Mouse (Mus musculus) G1E-ER4 (cell line): ENCODE results near the gene Cyp2f2. TPM values are rescaled to one million over a fixed set of nuclear protein-coding genes. Genes with fewer than 3 reads are reported as not detected.

Experiments
- GATA1 ChIP-seq: IDR thresholded peaks from one replicate; pipeline ENCODE4 v1.8.0; 2012; ENCODE audit warnings: low read length, inconsistent platforms
- polyA plus RNA-seq: library from polyadenylated mRNA; stranded (reverse); fragments of >175 nt; gene quantifications from 2 replicates; pipeline ENCODE4 v1.2.3, GENCODE M21; 2012

Gene Cyp2f2
- polyA plus RNA-seq, result not detected in 2 replicates

DNA sequence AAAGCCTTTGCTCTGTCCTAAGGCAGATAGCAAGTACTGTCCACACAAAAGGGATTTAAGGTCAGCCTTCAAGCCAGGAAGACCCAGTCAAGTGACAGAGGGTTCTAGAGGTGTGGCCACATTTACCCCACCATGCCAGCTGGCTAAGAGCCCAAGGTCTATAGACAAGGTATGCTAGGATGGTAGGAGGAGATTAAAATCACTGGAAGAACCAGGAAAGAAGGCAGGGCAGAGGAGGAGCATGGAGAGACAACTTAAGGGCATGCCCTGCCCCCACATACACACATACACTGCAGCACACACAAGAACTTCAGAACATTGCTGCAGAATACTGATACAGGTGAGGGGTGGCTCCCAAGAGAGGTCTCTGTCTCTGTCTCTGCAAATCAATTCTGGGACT, at the start of gene Cyp2f2:
TSS of gene Cyp2f2 (plus strand) at position 234 of the 400 bp plus-strand sequence.
- TF ChIP-seq GATA1, result no peak

DNA sequence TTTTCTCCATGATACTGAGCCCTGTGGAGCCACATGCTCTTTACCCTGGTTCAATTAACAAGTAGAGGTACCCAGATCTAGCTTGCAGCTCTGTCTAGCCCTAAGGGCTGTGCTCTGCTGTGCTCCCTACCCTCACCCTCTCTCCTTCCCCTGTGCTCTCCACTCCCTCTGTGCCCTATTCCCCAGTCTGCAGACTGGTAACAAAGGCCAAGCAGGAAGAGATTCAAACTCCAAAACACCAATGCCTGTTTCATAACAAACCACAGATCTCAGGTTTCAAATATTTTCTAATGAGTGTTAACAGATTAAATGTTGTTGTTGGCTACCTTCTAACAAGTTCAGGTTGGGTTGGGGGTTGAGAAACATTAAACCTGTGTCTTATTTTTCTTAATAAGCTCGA, 41.1 kb upstream of the Cyp2f2 start:
- TF ChIP-seq GATA1, result no peak

DNA sequence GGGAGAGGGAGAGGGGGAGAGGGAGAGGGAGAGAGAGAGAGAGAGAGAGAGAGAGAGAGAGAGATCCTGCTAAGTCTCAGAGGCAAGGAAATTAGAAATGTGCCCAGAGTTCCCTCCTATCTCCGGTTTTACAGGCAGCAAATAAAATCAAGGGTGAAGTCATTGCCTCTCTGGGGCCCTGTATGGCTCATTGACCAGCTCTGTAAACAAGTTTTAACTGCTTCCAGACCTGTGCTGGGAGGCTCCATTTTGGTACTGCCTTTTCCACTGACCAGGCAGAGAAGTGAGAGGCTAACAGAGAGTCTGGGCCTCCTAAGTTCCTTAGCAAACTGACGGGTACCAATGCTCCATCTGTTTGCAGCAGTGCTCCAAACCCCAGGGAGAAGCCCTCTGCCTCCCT, 38.1 kb upstream of the Cyp2f2 start:
- no peak for TF ChIP-seq GATA1

- TF ChIP-seq GATA1, result no peak
Measured at GRCm38 (mm10) chr7:27091039-27091438, 28.7 kb upstream of the Cyp2f2 start.

GRCm38 (mm10) chr7:27092038-27092703, 27.5 kb upstream of the Cyp2f2 start:
- TF ChIP-seq GATA1, result no peak

DNA sequence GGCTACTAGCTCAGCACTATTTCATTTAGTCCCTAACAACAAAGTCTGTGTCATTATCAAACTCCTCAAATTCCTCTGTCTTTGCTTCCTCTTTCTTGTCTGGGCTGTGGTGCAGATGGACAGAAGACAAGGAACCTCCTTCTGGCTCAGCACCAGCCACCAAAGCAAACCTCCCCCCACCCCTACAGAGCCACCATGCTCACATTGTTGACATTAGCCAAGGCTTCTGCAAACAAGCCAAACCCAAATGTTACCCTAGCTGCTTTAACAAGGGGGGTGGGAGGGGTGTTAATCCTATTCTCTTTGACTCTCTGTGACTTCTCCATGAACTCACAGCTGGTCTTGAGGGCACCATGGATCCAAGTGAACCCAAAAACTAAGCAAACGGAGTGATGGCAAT, 26.8 kb upstream of the Cyp2f2 start:
- TF ChIP-seq GATA1, result no peak

GRCm38 (mm10) chr7:27104882-27105281, 14.8 kb upstream of the Cyp2f2 start:
- no peak for TF ChIP-seq GATA1

DNA sequence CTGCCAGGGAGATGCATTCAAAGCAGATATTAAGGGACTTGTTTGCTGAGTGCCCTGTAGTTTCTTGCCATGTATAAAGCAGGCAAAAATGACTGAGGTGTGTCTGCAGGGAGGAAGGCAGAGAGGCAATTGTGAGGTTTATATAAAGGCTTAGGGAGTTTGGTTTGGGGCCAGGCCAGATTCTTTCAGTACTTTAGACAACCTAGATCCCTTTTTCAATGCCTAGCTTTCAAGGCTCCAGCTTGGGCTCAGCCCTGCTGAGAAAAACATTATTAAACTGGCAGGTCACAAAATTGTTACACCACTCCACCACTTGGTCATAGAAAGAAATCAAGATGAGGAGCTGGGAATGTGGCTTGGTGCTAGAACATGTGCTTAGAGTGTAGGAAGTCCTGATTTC, 9.4 kb upstream of the Cyp2f2 start:
- TF ChIP-seq GATA1, result no peak

- no peak for TF ChIP-seq GATA1
Measured at GRCm38 (mm10) chr7:27111038-27111437, 8.7 kb upstream of the Cyp2f2 start.

GRCm38 (mm10) chr7:27111987-27112386, 7.7 kb upstream of the Cyp2f2 start:
- no peak for TF ChIP-seq GATA1

DNA sequence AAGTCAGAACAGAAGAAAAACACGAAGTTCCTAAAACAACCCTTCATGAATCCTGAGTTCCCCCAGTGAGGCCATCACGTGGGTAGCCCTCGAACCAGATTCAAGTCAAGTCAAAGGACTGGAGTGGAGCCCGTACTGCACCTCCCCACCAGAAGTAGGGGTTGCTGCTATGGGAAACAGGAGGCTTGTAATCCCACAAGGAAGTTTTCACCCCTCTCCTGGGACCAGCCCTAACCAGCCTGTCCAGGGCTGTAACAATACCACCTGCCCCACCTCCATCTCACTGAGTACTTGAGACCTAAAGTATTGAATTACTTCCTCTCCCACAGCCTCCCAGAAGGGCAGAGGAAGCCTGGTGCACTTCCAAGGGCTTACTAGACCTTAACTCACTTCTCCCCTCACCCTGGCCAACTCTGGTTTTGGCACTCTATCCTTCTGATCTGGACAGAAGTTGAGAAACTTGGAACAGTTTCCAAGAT, 1.6 kb upstream of the Cyp2f2 start:
- TF ChIP-seq GATA1, result no peak

DNA sequence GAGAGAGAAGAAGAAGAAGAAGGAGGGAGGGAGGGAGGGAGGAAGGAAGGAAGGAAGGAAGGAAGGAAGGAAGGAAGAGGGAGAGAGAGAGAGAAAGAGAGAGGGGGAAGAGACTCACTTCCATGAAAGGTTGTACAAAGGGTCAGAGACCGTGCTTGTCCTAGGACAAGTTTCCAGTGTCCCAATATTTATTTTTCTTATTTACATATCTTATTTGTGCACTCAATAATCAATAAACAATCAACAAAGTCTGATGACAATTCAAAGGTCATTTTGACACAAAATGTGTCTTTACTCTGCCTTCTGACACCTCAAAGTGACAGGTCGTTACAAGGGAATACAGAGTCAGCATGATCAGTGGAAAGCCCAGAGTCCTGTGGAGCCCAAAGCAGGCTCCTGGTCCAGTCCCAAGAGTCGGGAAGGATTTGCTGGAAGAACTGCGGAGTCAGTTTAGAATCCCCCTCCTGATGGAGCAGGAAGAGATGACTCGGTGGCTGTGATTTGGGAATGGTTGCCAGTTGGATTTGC, 4.7 kb downstream of the Cyp2f2 start:
- TF ChIP-seq GATA1, result no peak

- no peak for TF ChIP-seq GATA1
Measured at GRCm38 (mm10) chr7:27124969-27125368, 5.3 kb downstream of the Cyp2f2 start.

GRCm38 (mm10) chr7:27128162-27128561, 8.5 kb downstream of the Cyp2f2 start:
- TF ChIP-seq GATA1, result no peak

DNA sequence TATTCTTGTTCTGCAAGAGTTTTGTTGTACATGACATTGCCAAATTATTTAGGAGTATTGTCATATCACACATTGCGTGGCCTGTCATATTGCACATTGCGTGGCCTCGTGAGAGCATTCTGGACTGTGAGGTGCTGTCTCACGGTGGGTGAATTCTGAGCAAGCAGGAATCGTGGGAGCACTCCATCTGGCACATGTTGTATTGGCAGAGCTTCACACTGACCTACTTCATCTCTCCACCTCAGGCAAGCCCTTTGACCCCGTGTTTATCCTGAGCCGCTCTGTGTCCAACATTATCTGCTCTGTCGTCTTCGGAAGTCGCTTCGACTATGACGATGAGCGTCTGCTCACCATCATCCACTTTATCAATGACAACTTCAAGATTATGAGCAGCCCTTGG, 9.2 kb downstream of the Cyp2f2 start:
- TF ChIP-seq GATA1, result no peak

DNA sequence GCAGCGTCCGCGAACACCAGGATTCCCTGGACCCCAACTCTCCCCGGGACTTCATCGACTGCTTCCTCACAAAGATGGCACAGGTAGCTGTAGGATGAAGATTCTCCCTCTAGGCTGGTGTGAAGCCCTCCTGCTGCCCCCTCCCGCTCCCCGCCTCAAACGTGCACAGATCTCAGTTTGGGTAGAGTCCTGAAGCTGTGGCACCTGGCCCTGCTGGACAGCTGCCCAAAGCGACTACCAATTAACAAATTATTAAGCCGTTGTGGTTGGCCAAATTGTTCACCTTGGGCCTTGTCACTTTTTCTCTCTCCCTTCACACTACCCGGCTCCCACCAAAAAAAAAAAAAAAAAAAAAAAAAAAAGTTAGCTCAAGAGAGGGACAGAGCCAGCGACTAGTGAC, 10.1 kb downstream of the Cyp2f2 start:
- no peak for TF ChIP-seq GATA1
